Mouse (Mus musculus) heart, postnatal 0 days (tissue): ENCODE results near the gene Map1s.

Experiments
- CTCF ChIP-seq: IDR thresholded peaks from 2 replicates; pipeline ENCODE4 v1.5.1; 2016; ENCODE audit warnings: antibody characterized with exemption, control low read depth, low read depth
- EP300 ChIP-seq: IDR thresholded peaks from 2 replicates; pipeline ENCODE4 v1.6.1; 2016; ENCODE audit warnings: antibody characterized with exemption, low read depth

DNA sequence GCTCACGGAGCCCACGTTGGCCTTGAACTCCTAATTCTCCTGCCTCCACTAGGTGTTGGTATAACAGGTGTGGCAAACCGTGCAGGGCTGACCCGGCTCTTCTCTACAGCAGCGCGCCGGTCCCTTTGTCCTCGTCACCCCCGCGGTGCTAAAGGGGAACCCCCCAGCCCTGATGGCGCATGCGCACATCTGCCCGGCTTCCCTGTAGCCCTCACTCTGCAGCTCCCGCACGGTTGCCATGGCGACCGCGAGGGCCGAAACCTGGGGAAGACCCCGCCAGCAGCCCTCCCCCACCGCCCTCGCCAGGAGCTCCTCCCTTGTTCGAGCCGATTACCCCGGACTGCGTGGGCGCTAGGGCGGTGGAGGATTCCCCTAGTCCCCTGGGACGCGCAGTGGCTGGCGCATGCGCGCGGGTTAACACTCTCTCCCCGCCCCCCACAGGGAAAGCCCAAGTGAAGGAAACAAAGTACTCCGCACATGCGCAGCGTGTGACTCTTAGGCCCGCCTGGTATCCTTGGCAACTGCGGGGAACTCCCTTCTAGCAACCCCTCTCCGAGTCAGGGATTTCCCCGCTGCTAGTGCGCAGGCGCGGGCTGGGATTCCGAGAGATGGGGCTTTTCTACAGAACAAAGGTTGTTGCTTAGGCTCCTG is 40.3 kb upstream of the Map1s start:
- TF ChIP-seq CTCF (no peak), EP300 (no peak)
